Mouse (Mus musculus): ENCODE measurements around the gene Fancc.
"Not testable (repeated sequence)": the region's sequence is repeated elsewhere in the genome, so short reads cannot be mapped to it uniquely, and the experiment has no call there.

The Fancc gene

DNA sequence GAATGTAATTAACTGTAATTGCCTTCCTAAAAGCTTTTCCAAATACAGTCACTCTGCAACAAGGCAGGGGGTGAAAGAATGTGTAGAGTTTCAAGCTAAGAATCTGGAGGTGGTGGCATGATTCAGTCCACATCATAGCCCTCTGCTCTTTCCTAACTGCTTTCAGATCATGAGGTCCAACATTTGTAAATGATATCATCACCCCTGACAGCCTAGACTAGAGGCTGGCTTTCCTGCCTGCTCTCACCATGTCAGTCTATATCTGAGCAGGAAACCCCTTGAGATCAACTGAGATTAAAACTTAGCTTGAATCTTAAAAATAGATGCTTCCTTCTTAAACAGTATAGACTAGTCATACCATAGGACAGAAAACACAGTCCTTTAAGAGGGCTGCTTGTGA lies 75.9 kb downstream of the Fancc start:
- no peak for DNase-seq (ENCODE audit: low spot score)

DNA sequence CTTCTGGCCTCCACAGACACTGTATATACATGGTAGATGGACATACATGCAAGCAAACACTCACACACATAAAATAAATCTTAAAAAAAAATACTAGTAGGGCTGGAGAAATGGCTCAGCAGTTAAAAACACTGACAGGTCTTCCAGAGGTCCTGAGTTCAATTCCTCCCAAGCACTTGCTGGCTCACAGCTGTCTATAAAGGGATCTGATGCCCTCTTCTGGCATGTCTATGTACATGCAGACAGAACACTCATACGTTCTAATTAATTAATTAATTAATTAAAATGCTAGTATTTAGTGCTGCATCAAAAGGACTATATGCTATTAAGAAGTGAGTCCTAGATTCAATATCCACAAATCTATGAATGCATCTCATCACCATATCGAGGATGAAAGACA lies 78.9 kb downstream of the Fancc start:
- DNase-seq (ENCODE audit: low spot score), result no peak

DNA sequence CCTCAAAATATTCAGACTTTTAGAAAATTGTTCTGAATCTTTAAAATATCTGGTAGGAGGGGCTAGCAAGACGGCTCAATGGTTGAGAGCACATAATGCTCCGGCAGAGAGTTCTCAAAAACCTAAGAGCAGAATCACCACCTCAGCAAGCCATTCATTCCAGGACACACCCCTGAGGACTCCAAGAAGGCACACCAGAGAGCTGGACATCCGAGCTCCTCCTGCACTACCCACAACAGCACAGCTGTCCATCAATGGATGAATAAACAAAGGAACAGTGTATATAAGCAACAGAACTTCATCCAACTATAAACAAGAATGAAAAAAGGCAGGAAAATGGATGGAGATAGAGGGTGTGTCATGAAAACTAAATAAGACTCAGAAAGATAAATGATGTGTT lies 80.3 kb downstream of the Fancc start:
- DNase-seq (ENCODE audit: low spot score), result no peak

DNA sequence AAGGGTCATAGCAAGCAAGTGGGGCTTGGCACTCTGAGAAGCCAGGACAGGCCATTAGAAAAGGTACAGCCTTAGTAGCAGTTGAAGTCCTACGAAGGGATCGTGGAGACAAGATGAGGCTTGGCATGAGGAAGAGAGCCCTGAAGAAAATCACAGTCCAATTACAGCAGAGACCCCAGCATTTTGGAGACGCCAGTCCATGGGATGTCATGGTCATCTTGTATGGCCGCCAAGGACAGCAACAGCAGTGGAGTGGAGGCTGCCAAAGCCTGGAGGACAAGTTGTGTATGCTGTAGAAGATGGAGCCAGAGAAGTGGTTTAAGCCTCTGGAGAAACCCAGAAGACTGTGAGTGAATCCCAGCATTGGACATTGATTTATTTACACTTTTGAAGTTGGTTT lies 84.4 kb downstream of the Fancc start:
- DNase-seq (ENCODE audit: low spot score), result no peak

DNA sequence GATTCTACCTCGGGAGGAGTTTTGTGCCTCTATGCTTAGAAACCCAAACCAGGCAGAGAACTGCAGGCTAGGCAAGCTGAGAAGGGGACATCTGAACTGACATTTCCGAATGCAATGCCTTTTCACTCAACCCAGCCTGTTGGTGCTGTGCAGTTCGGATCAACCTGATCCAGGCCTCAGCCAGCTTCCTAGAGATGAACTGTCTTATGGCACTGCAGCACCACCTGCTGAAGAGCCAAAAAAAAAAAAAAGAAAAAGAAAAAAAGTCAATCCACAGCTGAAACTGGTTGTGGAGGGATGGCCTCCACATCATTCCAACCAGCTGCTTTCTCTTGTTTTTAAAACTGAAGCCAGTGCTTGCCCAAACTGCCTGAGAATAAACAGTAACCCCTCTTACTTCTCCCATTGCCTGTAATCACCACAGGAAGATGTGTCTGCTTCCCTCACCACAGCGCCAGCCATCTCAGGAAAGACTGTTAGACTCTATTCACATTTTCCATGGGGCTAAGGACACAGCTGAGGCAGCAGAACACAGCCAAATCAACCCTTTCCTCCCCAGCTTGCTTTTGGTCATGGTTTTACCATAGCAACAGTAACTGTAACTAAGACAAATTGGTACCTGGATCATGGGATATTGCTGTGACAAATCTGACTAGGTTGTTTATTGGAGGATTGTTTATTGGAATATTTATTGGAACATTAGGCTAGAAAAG lies 85.6 kb downstream of the Fancc start:
- DNase-seq (ENCODE audit: low spot score), result no peak

DNA sequence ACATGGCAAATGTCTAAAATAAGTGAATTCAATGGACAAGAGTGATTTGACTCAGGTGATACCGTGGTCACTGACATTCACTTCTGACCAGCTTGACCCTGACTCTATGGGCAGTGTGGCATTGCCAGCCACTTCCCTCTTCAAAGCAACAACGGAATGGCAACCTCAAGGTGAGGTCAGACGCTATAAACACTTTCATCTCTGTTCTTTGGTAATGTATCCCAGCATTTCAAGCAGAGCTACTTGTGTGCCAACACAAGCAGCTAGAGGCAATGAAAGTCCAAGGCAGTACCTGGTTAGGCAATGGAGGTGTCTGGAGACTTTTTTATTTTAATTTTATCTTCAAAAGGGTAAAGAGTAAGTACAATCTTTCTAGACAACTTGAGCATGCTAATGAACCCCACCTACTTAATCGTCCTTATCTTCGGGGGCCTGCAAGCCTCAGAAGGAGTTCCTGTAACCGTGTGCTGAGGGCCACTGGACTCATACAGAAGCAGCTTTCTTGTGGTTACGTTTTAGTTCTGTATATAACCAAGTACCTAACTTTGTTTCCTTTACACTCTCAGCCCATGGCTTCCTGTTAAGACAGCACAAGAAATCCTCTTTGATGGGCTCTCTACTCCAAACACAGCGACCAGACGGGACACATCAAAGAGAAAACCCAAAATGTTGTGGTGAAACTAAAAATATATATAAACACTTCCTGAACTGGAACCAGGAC lies 86.3 kb downstream of the Fancc start:
- no peak for DNase-seq (ENCODE audit: low spot score)

DNA sequence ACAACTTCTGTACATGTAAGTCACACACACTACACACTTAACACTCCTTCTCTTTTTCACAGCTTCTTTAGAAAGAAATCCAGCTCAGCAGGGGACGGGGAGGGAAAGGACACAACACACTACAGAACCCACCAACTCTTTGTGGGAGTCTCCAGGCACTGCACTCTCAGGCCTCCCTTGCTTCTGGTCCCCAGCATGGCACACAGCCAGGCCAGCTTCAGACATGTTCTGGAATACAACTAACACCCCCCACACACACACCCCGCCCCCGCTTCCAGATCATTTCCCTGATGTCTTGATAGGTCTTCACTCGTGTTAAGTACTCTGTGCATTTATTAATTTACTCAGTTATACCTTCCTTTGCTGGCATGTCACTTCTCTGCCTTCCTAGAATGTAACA lies 91.9 kb downstream of the Fancc start:
- DNase-seq (ENCODE audit: low spot score), result no peak

DNA sequence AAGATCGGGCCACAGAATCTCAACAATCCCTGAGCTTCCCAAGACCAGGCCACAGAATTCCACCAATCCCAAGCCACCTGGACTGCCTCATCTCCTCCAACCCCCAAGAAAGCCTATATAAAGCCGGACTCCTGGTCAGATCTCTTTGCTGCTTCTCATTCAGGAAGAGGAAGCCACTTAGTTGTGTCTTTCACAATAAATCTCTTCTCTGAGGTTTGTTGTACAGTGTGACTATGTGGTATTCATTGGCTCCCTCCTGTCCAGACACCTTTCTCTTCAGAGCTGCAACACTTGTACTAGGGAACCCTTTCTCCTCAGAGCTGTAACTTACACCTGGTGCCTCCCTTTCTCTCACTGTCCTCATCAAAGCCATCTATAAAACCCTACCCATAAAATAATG lies 92.4 kb downstream of the Fancc start:
- no peak for DNase-seq (ENCODE audit: low spot score)

DNA sequence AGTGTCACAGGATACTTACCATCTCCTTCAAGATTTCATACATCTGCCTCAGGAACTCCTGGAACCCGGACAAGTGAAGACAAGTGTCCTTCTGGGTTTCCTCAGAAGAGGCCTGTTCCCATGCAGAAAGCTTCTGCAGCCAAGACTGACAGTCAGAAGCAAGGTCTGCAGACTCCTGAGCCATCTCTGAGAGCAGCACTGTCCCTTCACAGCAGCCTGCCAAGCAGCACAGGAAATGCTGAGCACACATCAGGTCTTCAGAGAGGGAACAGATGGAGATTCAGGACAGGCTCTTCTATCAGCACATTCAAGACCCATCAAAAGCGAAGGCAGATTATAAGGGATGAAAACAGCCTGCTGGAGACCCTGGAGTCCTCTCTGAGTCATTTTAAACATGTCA lies 94.3 kb downstream of the Fancc start:
- no peak for DNase-seq (ENCODE audit: low spot score)

DNA sequence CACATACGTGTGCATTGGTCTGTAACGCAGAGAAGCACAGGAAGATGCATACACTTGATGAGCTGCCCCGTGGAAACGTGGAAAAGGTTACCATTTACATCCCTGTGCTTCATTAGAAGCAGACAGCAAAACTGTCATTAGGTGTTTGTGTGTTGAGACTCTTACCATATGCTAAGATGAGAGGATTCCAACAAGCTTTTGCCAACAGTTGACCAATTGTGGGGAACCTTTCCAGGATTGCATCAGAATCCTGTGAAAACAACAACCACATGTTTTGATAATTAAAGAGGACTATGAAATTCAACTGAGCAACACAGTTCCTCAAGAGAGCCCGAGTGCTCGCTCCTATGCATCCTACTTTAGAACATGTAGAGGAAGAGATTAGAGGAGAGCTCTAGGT lies 97.0 kb downstream of the Fancc start:
- no peak for DNase-seq (ENCODE audit: low spot score)

DNA sequence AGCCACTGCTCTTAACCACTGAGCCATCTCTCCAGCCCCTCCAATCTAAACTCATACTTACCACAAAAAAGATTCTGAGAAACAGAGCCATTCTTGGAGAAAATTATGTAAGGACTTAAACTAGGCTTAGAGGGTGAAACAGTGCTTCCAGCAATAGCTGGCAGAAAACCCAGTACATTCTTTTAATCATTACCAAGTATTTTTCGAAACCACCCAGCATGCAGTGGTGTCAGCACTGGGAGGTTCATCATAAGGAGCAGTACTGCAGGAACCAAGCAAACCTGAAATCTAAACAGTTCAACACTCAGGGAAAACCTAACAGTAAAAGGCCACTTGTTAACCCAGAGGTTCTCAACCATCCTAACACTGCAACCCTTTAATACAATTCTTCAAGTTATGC lies 99.7 kb downstream of the Fancc start:
- DNase-seq (ENCODE audit: low spot score), result no peak

DNA sequence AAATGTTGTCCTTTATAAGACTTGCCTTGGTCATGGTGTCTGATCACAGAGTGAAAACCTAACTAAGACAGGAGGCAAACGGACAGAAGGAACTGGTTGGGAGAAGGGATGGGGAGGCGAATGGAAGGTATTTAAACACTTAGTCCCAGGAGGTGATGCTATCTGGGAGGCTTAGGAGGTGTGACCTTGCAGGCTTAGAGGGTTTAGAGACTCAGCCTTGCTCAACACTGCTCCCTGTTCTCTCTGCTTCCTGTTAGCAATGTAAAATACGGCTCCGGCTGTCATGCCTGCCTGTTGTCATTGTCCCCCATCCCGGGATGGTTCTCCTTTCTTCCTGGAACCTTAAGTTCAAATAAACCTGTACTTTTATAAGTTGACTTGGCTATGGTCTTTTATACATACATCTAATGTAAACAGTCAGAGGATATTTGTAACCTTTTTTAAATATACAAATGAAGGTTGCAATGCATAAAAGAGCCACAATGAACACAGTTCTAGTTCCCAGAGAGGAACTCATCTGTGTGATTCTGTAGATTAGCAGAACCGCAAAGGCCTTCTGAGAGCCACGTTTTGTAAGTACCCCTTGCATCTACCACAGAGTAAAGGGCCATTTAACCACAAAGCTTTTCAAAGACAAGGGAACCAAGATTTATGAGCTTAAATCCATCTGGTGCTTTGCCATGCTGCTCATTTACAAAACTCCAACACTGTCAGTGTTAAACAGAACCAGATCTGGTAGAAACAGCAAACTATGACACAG lies 102.6 kb downstream of the Fancc start:
- no peak for DNase-seq (ENCODE audit: low spot score)

DNA sequence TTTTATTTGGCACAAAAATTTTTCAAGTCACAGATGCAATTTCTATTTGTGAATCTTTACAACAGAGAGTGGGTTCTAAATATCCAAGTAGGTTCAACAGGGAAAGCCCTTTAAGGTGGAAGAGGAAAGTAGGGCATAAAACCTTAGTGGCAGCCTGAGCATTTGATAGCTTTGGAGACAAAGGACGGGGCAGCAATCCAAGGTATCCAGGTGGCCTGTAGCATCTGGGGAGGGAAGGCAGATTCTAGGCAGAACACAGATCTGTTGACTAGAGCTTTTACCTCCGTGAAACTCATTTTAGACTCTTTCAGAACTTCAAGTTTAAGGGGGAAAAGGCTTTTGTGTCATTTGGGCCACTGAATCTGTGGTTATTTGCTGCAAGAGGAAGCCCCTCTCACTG lies 111.8 kb downstream of the Fancc start:
- DNase-seq (ENCODE audit: low spot score), result no peak

DNA sequence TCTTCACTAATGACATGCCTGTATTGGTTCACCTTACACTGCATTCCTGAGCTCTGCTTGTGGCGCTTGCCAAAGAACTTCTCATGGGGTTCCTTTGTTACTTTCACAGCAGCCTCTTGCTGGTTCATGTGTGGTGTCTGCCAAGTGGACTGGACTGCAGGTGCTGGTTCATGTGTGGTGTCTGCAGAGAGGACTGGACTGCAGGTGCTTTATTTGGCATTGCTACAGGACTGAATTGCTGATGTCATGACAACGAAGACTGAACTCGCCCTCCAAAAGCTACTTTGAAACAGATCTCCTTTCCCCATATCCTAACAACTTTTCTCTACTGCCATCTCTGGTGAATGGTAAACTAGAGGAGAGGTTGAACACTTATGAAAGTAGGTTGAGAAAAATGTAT lies 112.3 kb downstream of the Fancc start:
- DNase-seq (ENCODE audit: low spot score), result no peak

DNA sequence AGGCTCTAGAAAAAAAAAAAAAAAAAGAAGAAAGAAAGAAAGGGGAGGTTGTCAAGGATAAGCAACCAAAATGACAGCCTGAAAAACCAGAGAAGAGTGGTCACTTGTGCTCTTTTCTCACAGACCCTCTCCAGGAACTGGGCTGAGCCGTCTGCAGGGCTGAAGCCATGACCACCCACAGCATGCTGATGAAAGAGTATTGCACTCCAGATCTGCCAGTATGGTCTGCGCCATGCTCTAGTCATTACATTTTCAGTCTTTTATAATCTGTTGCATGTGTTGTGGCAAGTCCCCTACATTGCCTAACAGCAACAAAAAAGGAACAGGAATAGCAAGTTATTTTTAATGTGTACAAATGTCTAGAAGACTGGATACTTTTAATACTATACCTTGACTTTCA lies 114.9 kb downstream of the Fancc start:
- no peak for DNase-seq (ENCODE audit: low spot score)

DNA sequence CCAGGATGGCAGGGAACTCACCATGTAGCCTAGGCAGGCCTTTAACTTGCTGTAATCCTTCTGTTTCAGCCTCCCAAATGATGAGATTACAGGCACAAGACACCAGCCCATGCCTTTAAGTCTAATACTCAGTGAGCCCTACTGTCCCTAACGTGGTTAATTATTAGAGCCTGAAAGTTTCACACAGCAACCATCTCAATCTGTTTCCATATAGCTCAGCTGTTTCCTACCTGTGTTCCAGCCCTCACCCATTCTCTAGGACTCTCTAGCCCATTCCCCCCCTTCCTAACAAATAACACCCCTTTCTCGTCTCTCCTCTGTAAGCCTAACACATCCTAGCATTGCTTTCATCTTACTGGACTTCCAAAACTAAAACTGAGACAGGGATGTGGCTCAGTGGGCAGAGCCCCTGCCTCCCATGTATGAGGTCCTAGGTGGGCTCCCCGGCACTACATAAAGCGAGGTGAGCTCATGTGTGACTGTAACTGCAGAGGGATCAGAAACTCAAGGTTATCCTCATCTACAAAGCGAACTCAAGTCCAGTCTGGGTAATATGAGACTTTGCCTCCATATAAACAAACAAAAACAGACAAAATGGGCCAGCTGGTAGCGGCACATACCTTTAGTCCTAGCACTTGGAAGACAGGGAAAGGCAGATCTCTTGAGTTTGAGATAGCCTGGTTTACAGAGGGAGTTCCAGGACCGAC lies 123.5 kb downstream of the Fancc start:
- DNase-seq (ENCODE audit: low spot score), result no peak

DNA sequence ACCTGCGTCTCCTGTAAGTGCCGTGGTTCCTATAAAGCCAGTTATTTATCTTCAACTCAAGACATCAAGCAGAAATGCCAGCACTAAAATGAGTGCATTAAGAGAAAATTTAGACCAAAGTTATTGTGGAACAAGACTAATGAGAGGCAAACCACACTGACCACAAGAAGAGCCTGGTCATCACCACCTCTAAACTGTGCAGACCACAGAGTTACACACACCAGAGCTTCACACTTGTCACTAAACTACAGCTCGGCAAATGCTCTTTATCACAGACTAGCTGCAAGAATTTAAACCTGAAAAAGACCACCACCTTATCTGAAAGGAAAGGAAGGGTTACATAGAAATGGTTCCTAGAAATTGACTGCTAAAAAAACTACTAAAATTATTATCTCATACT lies 135.3 kb downstream of the Fancc start:
- DNase-seq (ENCODE audit: low spot score), result no peak

DNA sequence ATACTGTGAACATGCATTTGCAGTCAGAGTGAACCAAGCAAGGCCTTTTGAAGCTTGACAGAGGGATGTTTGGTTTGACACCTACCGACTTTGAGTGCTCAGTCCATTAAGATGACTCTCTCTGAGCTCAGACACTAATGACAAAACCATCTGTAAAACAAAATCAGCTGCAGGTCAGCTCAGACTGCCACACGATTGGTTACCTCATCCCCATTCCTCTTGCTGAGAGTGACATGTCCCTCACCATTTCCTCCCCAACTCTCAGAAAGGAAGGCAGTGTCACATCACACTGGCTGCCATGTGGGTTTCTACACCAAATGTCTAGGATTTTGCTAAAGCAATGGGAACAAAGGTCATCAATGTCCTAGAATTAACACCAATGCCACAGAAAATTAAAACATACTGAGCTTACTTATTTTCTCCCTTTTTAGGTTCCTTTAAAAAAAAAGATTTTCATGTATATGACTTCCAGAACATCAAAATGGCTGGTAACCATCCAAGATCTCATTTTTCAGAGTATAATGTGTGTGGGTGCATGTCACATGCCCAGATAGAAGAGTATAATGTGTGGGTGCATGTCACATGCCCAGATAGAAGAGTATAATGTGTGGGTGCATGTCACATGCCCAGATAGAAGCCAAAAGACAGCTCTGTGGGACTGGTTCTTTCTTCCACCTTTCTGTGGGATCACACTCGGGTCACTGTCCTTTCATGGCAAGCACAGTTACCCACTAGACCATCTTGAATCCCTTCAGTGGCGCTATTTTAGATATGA lies 136.8 kb downstream of the Fancc start:
- DNase-seq (ENCODE audit: low spot score), result no peak

DNA sequence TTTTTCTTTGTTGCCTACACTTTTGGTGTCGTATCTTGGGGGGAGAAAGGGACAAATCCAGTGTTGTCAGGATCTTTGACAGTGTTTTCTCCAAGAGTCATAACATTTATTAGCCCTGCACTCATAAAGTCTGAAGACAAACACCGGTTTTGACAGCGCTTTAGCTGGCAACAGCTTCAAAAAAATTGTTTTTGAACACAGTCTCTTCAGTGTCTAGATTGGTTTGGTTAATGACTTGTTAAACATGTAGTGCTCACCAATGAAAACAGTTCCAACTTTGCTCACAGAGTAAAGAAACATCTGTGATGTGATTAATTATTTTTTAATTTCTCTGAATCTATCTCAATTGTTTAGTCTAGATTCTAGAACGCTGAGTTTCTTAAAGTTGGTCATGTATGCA lies 137.7 kb downstream of the Fancc start:
- no peak for DNase-seq (ENCODE audit: low spot score)

DNA sequence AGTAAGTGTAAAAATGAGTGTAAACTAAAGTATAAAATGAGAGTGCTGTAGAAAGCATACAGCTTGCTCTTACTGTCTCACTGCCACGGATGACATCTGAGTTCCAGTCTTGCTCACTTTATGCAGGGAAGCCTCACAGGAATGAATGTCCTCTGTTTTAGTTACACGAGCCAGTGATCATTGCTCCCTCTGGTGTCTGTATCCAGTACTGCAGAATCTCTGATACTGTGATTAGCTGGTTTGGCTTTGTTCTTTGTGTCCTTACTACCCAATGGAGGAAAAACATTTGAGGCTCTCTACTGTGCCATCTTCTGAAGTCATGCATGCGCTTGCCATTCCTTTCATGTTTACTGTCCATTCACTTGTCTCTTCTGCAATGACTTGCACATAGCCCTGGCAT lies 140.5 kb downstream of the Fancc start:
- DNase-seq (ENCODE audit: low spot score), result no peak

DNA sequence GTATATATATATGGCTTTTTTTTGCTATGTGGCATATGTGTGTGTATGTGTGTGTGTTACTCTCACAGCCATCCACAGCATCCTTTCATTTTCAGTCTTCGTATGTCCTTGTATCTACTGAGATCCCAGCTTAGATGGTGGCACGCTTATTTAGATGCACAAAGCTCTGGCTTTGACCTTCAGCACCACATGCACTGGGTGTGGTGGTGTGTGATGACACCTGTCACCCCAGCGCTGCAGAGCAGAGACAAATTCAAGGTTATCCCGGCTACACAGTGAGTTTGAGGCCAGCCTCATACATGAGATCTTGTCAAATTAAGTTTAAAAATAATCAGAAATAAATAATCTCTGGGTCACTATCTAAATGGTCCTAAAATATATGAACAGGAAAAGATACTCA lies 141.0 kb downstream of the Fancc start:
- DNase-seq (ENCODE audit: low spot score), result no peak

DNA sequence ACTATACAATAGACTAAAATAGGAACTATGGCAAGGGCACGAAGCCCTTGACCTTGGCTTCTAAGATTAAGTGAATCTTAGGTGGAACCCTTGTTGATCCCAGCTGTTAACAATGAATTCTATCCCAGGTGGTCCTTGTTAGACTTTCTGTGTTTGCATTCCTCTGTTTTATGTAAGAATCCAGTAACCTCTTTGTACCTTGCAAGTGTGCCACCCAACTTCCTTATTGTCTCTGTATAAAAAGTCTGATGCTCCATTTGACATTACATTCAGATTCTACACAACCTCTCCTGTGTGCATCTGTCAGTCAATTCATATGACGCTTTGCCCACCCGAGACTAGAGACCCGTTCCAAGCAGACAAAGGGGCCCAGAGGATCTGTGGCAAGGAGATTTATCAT lies 143.8 kb downstream of the Fancc start:
- not testable (repeated sequence) for DNase-seq (ENCODE audit: low spot score)

Data from ovary, adult 18-20 months (tissue).